Mouse (Mus musculus) liver, adult 2 months (tissue): ENCODE results near the gene Gtpbp10.

ENCODE experiments used
- CTCF ChIP-seq: fragments of 200-500 bp; IDR thresholded peaks from 2 replicates; pipeline ENCODE4 v1.5.1; 2011; ENCODE audit warnings: low read depth, low read length, control low read depth
- POLR2A ChIP-seq: fragments of 200-500 bp; IDR thresholded peaks from 2 replicates; pipeline ENCODE4 v1.6.1; 2011; ENCODE audit warnings: low read length, control low read depth; ENCODE audit not compliant: insufficient read depth; ENCODE audit errors: extremely low read depth

DNA sequence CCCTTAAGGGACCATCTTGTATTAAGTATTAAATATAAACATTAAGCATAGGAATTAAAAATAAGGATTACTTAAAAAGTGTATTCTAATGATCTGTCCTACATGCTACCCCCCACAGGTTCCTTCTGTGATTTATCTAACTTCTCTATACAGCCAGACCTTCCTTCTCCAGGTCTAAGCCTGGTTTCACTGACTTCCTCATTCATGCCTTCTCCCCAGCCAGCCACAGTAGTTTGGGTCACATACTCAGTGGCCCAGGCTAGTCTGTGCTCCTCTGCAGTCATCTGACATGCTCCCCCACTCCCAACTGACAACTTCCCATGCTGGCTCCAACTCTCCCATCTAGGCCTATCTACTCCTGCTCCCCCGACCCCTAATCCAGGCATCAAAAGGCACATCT lies 8.2 kb downstream of the Gtpbp10 start:
- TF ChIP-seq POLR2A (no peak), CTCF (no peak)
